Mouse (Mus musculus) duodenum, adult 2 months (tissue): Measurements from ENCODE around the gene Fuom. TPM values are rescaled to one million over a fixed set of nuclear protein-coding genes. Genes with fewer than 3 reads are reported as not detected.

Experiments used
- polyA plus RNA-seq: library from polyadenylated mRNA; depleted of rRNA; stranded (reverse); fragments of >200 nt; gene quantifications from 2 replicates; pipeline ENCODE4 v1.2.3, GENCODE M21; 2012; ENCODE audit warnings: low replicate concordance; rRNA removed

Fuom gene
- 107 and 181 TPM in 2 replicates for polyA plus RNA-seq

DNA sequence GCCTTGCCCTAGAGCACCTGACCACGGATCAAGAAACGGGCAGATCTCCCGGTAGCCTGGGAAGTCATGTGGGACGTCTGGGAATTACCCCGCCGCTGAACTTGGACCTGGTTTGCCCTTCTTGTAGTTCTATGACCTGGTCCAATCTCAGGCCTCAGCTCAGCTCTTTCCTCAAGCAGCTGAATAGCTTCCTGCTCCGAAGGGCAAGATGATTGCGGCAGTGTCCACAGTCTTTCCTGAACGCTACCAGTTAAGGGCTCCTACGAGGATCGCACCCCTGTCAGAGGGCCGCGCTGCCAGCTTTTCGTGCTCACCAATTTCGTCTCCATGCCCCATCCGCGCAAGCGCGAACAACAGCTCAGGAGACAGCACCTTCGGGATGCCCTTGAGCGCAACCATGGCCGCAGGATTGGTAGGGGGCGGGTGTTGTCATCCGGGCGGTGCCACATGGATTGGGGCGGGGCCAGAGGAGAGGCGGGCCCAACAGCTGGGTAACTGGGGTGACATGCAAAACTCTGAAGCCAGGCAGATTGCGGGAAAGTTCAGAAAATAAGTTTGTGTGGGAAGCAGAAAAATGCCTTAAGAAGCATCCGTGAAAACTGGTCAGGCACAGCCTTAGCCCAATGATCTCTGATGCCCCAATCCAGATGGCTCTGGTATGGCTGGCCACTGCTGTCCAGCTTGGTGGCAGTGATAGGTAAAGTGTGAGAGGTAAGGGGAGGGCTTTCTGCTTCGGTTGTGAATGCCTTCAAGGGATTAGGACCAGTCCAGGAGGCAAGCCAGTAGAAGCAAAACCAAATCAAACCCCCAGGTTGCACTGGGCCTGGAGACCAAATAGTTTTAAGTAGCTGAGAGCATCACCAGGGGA is at the start of gene Fuom:
Fuom (minus strand) TSS at position 449 of the 868 bp plus-strand sequence.

DNA sequence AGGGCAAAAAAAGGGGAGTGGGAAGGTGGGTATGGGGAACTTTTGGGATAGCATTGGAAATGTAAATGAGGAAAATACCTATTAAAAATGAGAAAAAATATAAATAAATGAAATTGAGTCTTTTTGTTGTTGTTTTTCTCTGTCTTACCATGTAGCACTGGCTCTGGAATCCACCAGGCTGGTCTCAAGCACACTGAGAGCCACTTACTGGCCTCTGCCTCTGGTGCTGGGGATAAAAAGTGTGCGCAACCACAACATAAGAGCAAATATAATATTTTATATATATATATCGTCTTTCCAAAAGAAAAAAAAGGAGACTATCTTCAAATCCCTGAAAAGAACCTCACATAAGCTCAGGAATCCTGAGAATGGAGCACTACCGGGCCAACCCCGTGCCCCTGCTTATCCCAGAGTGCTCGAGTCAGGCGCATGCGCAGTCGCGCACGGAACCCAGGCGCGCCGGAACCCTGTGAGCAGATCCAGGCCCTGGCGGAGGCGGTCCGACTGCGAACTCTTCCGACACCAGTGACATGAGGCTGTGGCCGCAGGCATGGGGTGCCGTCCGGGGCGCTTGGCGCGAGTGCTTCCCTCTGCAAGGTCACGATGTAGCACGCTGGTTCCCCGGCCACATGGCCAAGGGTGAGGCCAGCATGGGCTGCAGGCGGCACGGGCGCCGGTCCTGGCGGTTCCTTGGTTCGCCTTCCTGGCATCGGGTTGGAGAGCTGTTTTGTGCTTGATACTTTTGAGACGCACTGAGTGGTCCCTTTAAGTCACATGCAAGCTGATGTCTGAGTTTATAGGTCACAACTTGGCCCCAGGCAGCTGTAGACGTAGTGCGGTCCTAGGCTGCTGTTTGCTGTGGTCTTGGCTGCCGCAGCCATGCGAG is 35.1 kb upstream of the Fuom start, which contains the start of gene Mtg1:
Mtg1 (plus strand) TSS at position 430 of the 886 bp plus-strand sequence.

DNA sequence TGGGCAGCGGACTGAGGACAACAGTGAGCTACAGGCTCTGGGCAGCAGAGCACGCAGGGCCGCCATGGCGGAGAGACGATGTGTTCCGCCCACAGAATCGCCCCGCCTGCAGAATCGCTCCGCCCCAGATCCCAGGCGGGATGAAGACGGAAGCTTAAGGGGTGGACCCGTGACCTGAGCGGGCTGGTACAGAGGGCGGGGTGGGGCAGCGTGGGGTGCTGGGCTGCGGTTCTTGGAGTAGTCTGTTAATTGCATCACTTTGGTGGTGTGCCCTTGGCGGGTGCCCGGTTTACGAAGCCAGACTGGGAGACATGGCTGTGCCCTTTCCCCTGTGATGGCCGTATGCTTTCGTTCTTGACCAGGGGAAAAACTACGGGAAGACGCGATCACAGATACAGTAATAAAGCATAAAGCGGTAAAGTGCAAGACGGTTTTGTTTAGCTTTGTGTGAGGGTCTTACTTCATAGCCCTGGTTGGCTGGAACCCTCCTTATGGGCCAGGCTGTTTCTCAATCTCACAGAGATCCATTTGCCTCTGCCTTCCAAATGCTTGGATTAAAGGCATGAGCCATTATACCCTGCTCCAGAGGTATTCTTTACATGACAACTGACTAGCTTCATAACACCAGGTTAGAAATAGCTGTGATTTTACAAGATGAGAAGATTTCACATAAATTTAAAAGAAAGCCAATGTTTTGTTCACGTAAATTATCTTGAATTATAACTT is 14.3 kb upstream of the Fuom start, which contains the start of gene Echs1:
Echs1 (minus strand) TSS at position 148 of the 726 bp plus-strand sequence.

DNA sequence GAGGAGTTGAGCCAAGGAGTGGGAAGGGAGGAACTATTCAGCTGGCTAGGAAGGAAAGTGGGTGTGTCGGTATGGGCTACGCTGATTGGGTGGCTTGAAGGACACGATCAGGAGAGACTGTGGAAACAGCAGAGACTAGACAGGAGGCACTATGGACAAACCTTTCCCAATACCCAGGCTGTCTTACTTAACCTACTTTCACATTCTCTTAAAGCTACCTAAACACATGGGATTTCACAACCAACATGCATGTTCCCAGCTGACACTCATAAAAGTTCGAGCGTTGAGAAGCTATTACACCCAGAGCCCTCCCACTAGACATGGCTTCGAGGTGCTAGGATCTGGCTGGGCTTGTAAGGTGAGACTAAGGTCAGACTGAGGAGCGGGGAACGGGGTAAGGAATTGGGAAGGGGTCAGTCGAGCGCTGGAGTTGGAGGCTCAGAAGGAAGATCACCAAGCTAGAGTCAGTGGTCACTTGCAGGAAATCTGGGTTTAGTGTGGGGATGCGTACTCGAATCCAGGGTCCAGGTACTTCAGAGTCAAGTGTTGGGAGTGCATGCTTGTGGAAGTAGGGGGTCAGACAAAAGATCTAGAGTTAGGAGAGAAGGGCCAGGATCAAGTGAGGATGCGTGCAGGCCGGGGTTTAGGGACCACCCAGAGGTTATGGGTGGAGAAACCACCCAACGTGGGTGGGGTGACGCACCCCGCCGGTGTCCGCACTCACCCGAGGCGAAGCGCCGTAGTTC is 13.5 kb upstream of the Fuom start, which contains the start of gene Paox:
Paox (plus strand) TSS at position 217 of the 746 bp plus-strand sequence.

DNA sequence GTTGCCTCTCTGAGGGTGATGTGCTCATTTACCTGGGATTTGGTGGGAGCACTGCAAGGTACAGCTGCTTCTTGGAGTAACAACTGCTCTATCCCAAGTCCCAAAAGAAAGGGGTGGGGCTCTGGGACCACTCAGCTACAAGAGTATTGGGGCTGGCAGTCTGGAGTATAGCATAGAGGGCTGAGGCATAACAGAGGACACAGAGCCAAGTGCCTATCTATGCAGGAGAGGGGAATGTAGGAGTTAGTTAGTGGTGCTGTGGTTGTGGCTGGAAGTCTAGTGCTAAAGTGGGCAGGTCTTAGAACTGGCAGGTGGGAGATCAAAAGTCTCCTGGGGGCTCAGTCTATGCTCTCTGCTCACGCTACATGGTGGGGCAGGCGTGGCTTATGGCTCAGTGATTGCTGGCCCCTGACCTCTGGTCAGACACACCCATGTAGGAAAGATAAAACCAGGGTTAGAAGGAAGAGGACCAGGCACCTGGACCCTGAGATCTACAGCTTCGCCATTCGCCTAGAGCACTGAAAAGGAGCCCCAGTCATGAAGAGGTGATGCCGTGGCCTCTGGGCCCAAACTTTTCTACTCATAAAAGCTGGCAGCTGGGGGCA is 9.2 kb downstream of the Fuom start, which contains the start of gene Prap1:
Prap1 (plus strand) TSS at position 472 of the 605 bp plus-strand sequence.

DNA sequence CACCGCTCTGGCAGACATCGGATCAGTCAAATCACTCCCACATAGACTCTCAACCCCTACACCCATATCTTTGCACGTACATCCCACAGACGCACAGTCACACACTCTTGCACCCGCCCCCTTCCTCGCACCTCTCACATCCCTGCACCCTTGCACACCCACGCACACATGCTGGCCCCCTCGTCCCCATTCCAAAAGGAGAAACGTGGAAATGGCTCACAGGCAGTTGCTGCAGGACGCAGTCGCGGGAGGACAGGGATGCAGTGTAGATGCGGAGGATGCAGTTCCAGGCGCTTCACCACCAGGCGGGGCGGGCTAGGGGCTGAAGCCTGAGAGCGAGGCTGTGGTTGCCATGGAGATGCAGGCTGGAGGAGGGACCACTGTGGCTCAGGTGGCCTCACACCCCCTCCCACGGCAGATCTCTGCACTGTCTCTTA is 20.0 kb downstream of the Fuom start, which contains the start of gene Caly:
Caly (minus strand) TSS at position 307 of the 437 bp plus-strand sequence.

DNA sequence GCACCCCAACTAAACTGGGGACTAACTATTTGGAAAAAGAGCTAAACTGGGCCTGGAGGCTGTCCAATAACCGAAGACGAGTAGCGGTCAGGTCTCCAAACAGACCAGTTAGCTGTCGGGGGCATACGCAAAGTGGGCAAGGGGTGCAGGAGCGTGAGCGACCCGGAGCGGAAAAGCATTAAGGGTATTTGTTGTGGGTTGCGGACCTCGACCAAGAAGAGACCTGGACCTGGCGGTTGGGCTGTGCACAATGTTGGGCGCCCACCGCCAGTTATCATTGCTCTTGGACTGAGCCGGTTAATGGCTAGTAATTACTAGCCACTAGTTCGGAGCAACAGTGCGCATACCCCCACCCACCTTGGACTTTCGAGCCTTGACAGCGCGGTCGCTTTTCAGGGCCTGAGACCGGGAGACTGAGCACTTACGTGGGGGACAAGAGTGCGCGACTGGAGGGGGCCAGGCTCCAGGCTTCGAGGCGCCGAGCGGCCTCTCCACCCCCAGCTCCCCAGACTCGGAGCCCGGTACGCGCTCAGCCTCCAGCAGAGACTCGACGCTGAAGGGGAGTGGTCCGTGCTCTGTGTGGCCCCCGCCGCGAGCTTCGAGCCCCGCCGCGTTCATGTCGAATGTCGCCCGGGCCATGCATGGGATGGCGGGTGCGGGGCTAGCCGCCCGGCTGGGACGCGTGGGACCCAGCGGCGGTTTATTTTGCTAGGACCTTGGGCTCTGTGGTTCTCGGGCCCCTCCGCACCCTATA is 53.7 kb downstream of the Fuom start, which contains the start of gene Msx3:
Msx3 (minus strand) TSS at position 729 of the 754 bp plus-strand sequence.

Other genes with a start within 250 kb of the Fuom start
- 0.09 and 0.26 TPM in 2 replicates for gene Kndc1, start 207.7 kb downstream of the Fuom start, polyA plus RNA-seq
- gene Utf1, start 158.7 kb downstream of the Fuom start, polyA plus RNA-seq = 0.15 and 0.31 TPM in 2 replicates
- not detected in 2 replicates for gene 6430531B16Rik, start 123.7 kb downstream of the Fuom start, polyA plus RNA-seq
- 2.7 and 3.5 TPM in 2 replicates for gene Adam8, start 109.9 kb downstream of the Fuom start, polyA plus RNA-seq
- 29.4 and 50.0 TPM in 2 replicates for gene Zfp511, start 66.0 kb downstream of the Fuom start, polyA plus RNA-seq
- 4.7 and 8.3 TPM in 2 replicates for gene Tubgcp2, start 65.8 kb downstream of the Fuom start, polyA plus RNA-seq
- 0.11 and 0.40 TPM in 2 replicates for gene Msx3, start 53.4 kb downstream of the Fuom start, polyA plus RNA-seq
- gene Caly, start 19.9 kb downstream of the Fuom start, polyA plus RNA-seq = 1.7 and 2.3 TPM in 2 replicates
- gene Prap1, start 9.0 kb downstream of the Fuom start, polyA plus RNA-seq = 4,118 and 5,120 TPM in 2 replicates
- gene Paox, start 13.4 kb upstream of the Fuom start, polyA plus RNA-seq = 9.4 and 15.4 TPM in 2 replicates
- gene Echs1, start 14.0 kb upstream of the Fuom start, polyA plus RNA-seq = 40.4 and 41.0 TPM in 2 replicates
- gene Mtg1, start 35.1 kb upstream of the Fuom start, polyA plus RNA-seq = 10.6 and 12.4 TPM in 2 replicates
- 0.14 and 0.32 TPM in 2 replicates for gene Sprn, start 52.4 kb upstream of the Fuom start, polyA plus RNA-seq
- not detected in 2 replicates for gene Olfr522, start 62.3 kb upstream of the Fuom start, polyA plus RNA-seq
- gene Olfr523, start 70.8 kb upstream of the Fuom start, polyA plus RNA-seq = not detected in 2 replicates
- gene Olfr524, start 103.5 kb upstream of the Fuom start, polyA plus RNA-seq = 0.17 TPM in 1 of 2 replicates, not detected in the other
- 0.35 and 0.38 TPM in 2 replicates for gene Cd163l1, start 115.8 kb upstream of the Fuom start, polyA plus RNA-seq
- gene 5830411N06Rik, start 144.8 kb upstream of the Fuom start, polyA plus RNA-seq = 0.14 and 0.21 TPM in 2 replicates
- not detected in 2 replicates for gene Olfr525, start 218.4 kb upstream of the Fuom start, polyA plus RNA-seq
- not detected in 2 replicates for gene Olfr527, start 231.6 kb upstream of the Fuom start, polyA plus RNA-seq